Mouse (Mus musculus): ENCODE measurements around the gene Polr3e. TPM values are rescaled to one million over a fixed set of nuclear protein-coding genes. Genes with fewer than 3 reads are reported as not detected.
"Not testable (repeated sequence)": the region's sequence is repeated elsewhere in the genome, so short reads cannot be mapped to it uniquely, and the experiment has no call there.

The Polr3e gene
- polyA plus RNA-seq, 1 experiment from 2014 or later = 19.2 TPM

GRCm38 (mm10) chr7:120953591-120953990 is 36.0 kb downstream of the Polr3e start:
- not testable (repeated sequence) for H3K9ac ChIP-seq (ENCODE audit: low read length); H3K4me2 ChIP-seq (ENCODE audit: low read depth); DNase-seq (ENCODE audit: low spot score); H3K36me3 ChIP-seq (ENCODE audit: control insufficient read depth, insufficient read depth, low read length); H3K27me3 ChIP-seq (ENCODE audit: control insufficient read depth, insufficient read depth, low read length); H3K9me3 ChIP-seq (ENCODE audit: control insufficient read depth, low read length); H3K4me3 ChIP-seq (ENCODE audit: low read depth, low read length); H3K4me1 ChIP-seq (ENCODE audit: control insufficient read depth, insufficient read depth, low read length); H3K27ac ChIP-seq (ENCODE audit: low read depth, low read length); ATAC-seq (ENCODE audit: insufficient read depth, low FRiP score, low TSS enrichment)
- 91% methylated on average over 7 of the region's 7 CpGs for WGBS

- H3K27me3 ChIP-seq (ENCODE audit: control insufficient read depth, insufficient read depth, low read length) = no peaks in the 10 kb centered on the region
- no peaks in the 10 kb centered on the region for H3K9me3 ChIP-seq (ENCODE audit: control insufficient read depth, low read length)
- WGBS = 91% methylated on average over 2 of the region's 2 CpGs
- ATAC-seq (ENCODE audit: insufficient read depth, low FRiP score, low TSS enrichment) (no peak), DNase-seq (ENCODE audit: low spot score) (no peak)
- H3K4me2 ChIP-seq (ENCODE audit: low read depth) = no peak overlapping the region
- H3K4me1 ChIP-seq (ENCODE audit: control insufficient read depth, insufficient read depth, low read length) = no peaks in the 10 kb centered on the region
- no peak overlapping the region for H3K27ac ChIP-seq (ENCODE audit: low read depth, low read length)
- H3K9ac ChIP-seq (ENCODE audit: low read length) = no peak overlapping the region
- H3K4me3 ChIP-seq (ENCODE audit: low read depth, low read length) = no peak overlapping the region
- peaks cover 2% of the 10 kb centered on the region; the same call in 1 of the 2 replicates for H3K36me3 ChIP-seq (ENCODE audit: control insufficient read depth, insufficient read depth, low read length)
Observed at GRCm38 (mm10) chr7:120960116-120960515, 42.6 kb downstream of the Polr3e start.

- Histone ChIP-seq H3K4me1 (ENCODE audit: control insufficient read depth, insufficient read depth, low read length) (no peaks in the 10 kb centered on the region), H3K27me3 (ENCODE audit: control insufficient read depth, insufficient read depth, low read length) (no peaks in the 10 kb centered on the region)
- no peak for ATAC-seq (ENCODE audit: insufficient read depth, low FRiP score, low TSS enrichment)
Observed at GRCm38 (mm10) chr7:120960601-120961000, 43.1 kb downstream of the Polr3e start.

GRCm38 (mm10) chr7:120961893-120962292 is 44.3 kb downstream of the Polr3e start:
- H3K9ac ChIP-seq (ENCODE audit: low read length) = no peak overlapping the region
- 79% methylated on average over 3 of the region's 3 CpGs for WGBS
- H3K9me3 ChIP-seq (ENCODE audit: control insufficient read depth, low read length) = no peaks in the 10 kb centered on the region
- H3K27ac ChIP-seq (ENCODE audit: low read depth, low read length) = no peak overlapping the region
- no peak overlapping the region for H3K4me3 ChIP-seq (ENCODE audit: low read depth, low read length)
- no peaks in the 10 kb centered on the region for H3K27me3 ChIP-seq (ENCODE audit: control insufficient read depth, insufficient read depth, low read length)
- no peak for ATAC-seq (ENCODE audit: insufficient read depth, low FRiP score, low TSS enrichment)
- no peak for DNase-seq (ENCODE audit: low spot score)
- H3K4me1 ChIP-seq (ENCODE audit: control insufficient read depth, insufficient read depth, low read length) = no peaks in the 10 kb centered on the region
- H3K4me2 ChIP-seq (ENCODE audit: low read depth) = no peak overlapping the region
- peaks cover 2% of the 10 kb centered on the region; the same call in 1 of the 2 replicates for H3K36me3 ChIP-seq (ENCODE audit: control insufficient read depth, insufficient read depth, low read length)

More at GRCm38 (mm10) chr7:120960601-120961000, 43.1 kb downstream of the Polr3e start:
- no peak overlapping the region for H3K9ac ChIP-seq (ENCODE audit: low read length)
- DNase-seq (ENCODE audit: low spot score) = no peak
- no peak overlapping the region for H3K4me2 ChIP-seq (ENCODE audit: low read depth)
- no peak overlapping the region for H3K4me3 ChIP-seq (ENCODE audit: low read depth, low read length)
- peaks cover 2% of the 10 kb centered on the region; the same call in 1 of the 2 replicates for H3K36me3 ChIP-seq (ENCODE audit: control insufficient read depth, insufficient read depth, low read length)
- no peaks in the 10 kb centered on the region for H3K9me3 ChIP-seq (ENCODE audit: control insufficient read depth, low read length)
- H3K27ac ChIP-seq (ENCODE audit: low read depth, low read length) = no peak overlapping the region
- WGBS = 90% methylated on average over 6 of the region's 6 CpGs

GRCm38 (mm10) chr7:120963126-120963525 is 45.6 kb downstream of the Polr3e start:
- Histone ChIP-seq H3K4me1 (ENCODE audit: control insufficient read depth, insufficient read depth, low read length) (no peaks in the 10 kb centered on the region), H3K9me3 (ENCODE audit: control insufficient read depth, low read length) (no peaks in the 10 kb centered on the region), H3K4me3 (ENCODE audit: low read depth, low read length) (no peak overlapping the region), H3K4me2 (ENCODE audit: low read depth) (no peak overlapping the region), H3K27me3 (ENCODE audit: control insufficient read depth, insufficient read depth, low read length) (no peaks in the 10 kb centered on the region), H3K27ac (ENCODE audit: low read depth, low read length) (no peak overlapping the region), H3K36me3 (ENCODE audit: control insufficient read depth, insufficient read depth, low read length) (peaks cover 2% of the 10 kb centered on the region; the same call in 1 of the 2 replicates), H3K9ac (ENCODE audit: low read length) (no peak overlapping the region)
- DNase-seq (ENCODE audit: low spot score) (no peak), ATAC-seq (ENCODE audit: insufficient read depth, low FRiP score, low TSS enrichment) (no peak)
- 90% methylated on average over 5 of the region's 5 CpGs for WGBS

GRCm38 (mm10) chr7:120969221-120969620 is 51.7 kb downstream of the Polr3e start:
- ATAC-seq (ENCODE audit: insufficient read depth, low FRiP score, low TSS enrichment) (no peak), DNase-seq (ENCODE audit: low spot score) (no peak)
- H3K27me3 ChIP-seq (ENCODE audit: control insufficient read depth, insufficient read depth, low read length) = no peaks in the 10 kb centered on the region
- no peaks in the 10 kb centered on the region; the same call in 1 of the 2 replicates for H3K36me3 ChIP-seq (ENCODE audit: control insufficient read depth, insufficient read depth, low read length)
- H3K4me3 ChIP-seq (ENCODE audit: low read depth, low read length) = no peak overlapping the region
- 94% methylated on average over 7 of the region's 7 CpGs for WGBS
- no peak overlapping the region for H3K27ac ChIP-seq (ENCODE audit: low read depth, low read length)
- no peaks in the 10 kb centered on the region for H3K4me1 ChIP-seq (ENCODE audit: control insufficient read depth, insufficient read depth, low read length)
- no peaks in the 10 kb centered on the region for H3K9me3 ChIP-seq (ENCODE audit: control insufficient read depth, low read length)
- no peak overlapping the region for H3K9ac ChIP-seq (ENCODE audit: low read length)
- H3K4me2 ChIP-seq (ENCODE audit: low read depth) = no peak overlapping the region

GRCm38 (mm10) chr7:120970112-120970511 is 52.6 kb downstream of the Polr3e start:
- no peaks in the 10 kb centered on the region for H3K27me3 ChIP-seq (ENCODE audit: control insufficient read depth, insufficient read depth, low read length)
- no peaks in the 10 kb centered on the region for H3K9me3 ChIP-seq (ENCODE audit: control insufficient read depth, low read length)
- no peak overlapping the region for H3K4me3 ChIP-seq (ENCODE audit: low read depth, low read length)
- H3K9ac ChIP-seq (ENCODE audit: low read length) = no peak overlapping the region
- no peak for DNase-seq (ENCODE audit: low spot score)
- H3K36me3 ChIP-seq (ENCODE audit: control insufficient read depth, insufficient read depth, low read length) = no peaks in the 10 kb centered on the region; the same call in 1 of the 2 replicates
- no peak for ATAC-seq (ENCODE audit: insufficient read depth, low FRiP score, low TSS enrichment)
- H3K27ac ChIP-seq (ENCODE audit: low read depth, low read length) = no peak overlapping the region
- no peaks in the 10 kb centered on the region for H3K4me1 ChIP-seq (ENCODE audit: control insufficient read depth, insufficient read depth, low read length)
- WGBS = 91% methylated on average over 5 of the region's 5 CpGs
- H3K4me2 ChIP-seq (ENCODE audit: low read depth) = no peak overlapping the region

- H3K9ac ChIP-seq (ENCODE audit: low read length); H3K27me3 ChIP-seq (ENCODE audit: control insufficient read depth, insufficient read depth, low read length); H3K27ac ChIP-seq (ENCODE audit: low read depth, low read length); H3K36me3 ChIP-seq (ENCODE audit: control insufficient read depth, insufficient read depth, low read length); DNase-seq (ENCODE audit: low spot score); H3K4me2 ChIP-seq (ENCODE audit: low read depth); H3K4me3 ChIP-seq (ENCODE audit: low read depth, low read length); H3K4me1 ChIP-seq (ENCODE audit: control insufficient read depth, insufficient read depth, low read length); ATAC-seq (ENCODE audit: insufficient read depth, low FRiP score, low TSS enrichment); H3K9me3 ChIP-seq (ENCODE audit: control insufficient read depth, low read length): not testable (repeated sequence)
- 87% methylated on average over 2 of the region's 2 CpGs for WGBS
Observed at GRCm38 (mm10) chr7:120972471-120972870, 54.9 kb downstream of the Polr3e start.

- H3K4me3 ChIP-seq (ENCODE audit: low read depth, low read length) = no peak overlapping the region
- no peak for ATAC-seq (ENCODE audit: insufficient read depth, low FRiP score, low TSS enrichment)
- H3K27ac ChIP-seq (ENCODE audit: low read depth, low read length) = no peak overlapping the region
- no peak for DNase-seq (ENCODE audit: low spot score)
- WGBS = 93% methylated on average over 3 of the region's 3 CpGs
- no peaks in the 10 kb centered on the region; the same call in 1 of the 2 replicates for H3K36me3 ChIP-seq (ENCODE audit: control insufficient read depth, insufficient read depth, low read length)
- no peak overlapping the region for H3K4me2 ChIP-seq (ENCODE audit: low read depth)
- H3K4me1 ChIP-seq (ENCODE audit: control insufficient read depth, insufficient read depth, low read length) = no peaks in the 10 kb centered on the region
- H3K9ac ChIP-seq (ENCODE audit: low read length) = no peak overlapping the region
- H3K27me3 ChIP-seq (ENCODE audit: control insufficient read depth, insufficient read depth, low read length) = no peaks in the 10 kb centered on the region
- no peaks in the 10 kb centered on the region for H3K9me3 ChIP-seq (ENCODE audit: control insufficient read depth, low read length)
Observed at GRCm38 (mm10) chr7:120974001-120974400, 56.5 kb downstream of the Polr3e start.

All from neural tube, embryonic 11.5 days (tissue).